Mouse (Mus musculus) embryonic facial prominence, embryonic 14.5 days (tissue): ENCODE measurements at regions not wholly inside any gene's neighbourhood (a gene's known extent, or its start where the extent isn't known, plus 50 kb on each side); places are given as distances from the start of the nearest gene placed in this dataset.

Source experiments
- ATAC-seq: fragments of 200-750 bp; cut with Nextera tagmentation; 2 replicates; pipeline ENCODE4 v1.8.0; 2017; ENCODE audit warnings: low read depth, moderate number of reproducible peaks, moderate TSS enrichment
- DNase-seq: peaks from one replicate; pipeline ENCODE4 v3.0.0-alpha.2; 2015; ENCODE audit warnings: low spot score
- H3K27ac ChIP-seq: fragments of 300-500 bp; sonication (generic); replicated peaks from 2 replicates; pipeline ENCODE4 v1.5.1; 2014; ENCODE audit warnings: low read depth, mild to moderate bottlenecking, low read length, moderate library complexity
- H3K27me3 ChIP-seq: fragments of 300-500 bp; sonication (generic); replicated peaks from 2 replicates; pipeline ENCODE4 v1.6.1; 2014; ENCODE audit warnings: low read length; ENCODE audit not compliant: control insufficient read depth, insufficient read depth
- H3K36me3 ChIP-seq: fragments of 300-500 bp; sonication (generic); 2 replicates; pipeline ENCODE4 v1.6.1; 2014; ENCODE audit warnings: low read length, mixed read lengths; ENCODE audit not compliant: control insufficient read depth, insufficient read depth
- H3K4me1 ChIP-seq: fragments of 300-500 bp; sonication (generic); 2 replicates; pipeline ENCODE4 v1.6.1; 2014; ENCODE audit warnings: antibody characterized with exemption, low read length; ENCODE audit not compliant: control insufficient read depth, insufficient read depth
- H3K4me2 ChIP-seq: fragments of 300-500 bp; sonication (generic); 2 replicates; pipeline ENCODE4 v1.6.1; 2014; ENCODE audit warnings: low read depth, mild to moderate bottlenecking, low read length, moderate library complexity, mixed read lengths
- H3K4me3 ChIP-seq: fragments of 300-500 bp; sonication (generic); 2 replicates; pipeline ENCODE4 v1.5.1; 2014; ENCODE audit warnings: low read depth, mild to moderate bottlenecking, low read length
- H3K9ac ChIP-seq: fragments of 300-500 bp; sonication (generic); 2 replicates; pipeline ENCODE4 v1.6.1; 2014; ENCODE audit warnings: low read depth, mild to moderate bottlenecking, low read length, moderate library complexity, mixed read lengths
- H3K9me3 ChIP-seq: fragments of 300-500 bp; sonication (generic); 2 replicates; pipeline ENCODE4 v1.6.1; 2016; ENCODE audit warnings: low read length; ENCODE audit not compliant: control insufficient read depth
- WGBS: fragments of 180-500 bp; shearing (Covaris S2); extraction: QIAGEN DNeasy Blood & Tissue Kit; methylation state at CpG from one replicate; pipeline ENCODE4 v1.1.7; 2014; 5-methylcytosine and 5-hydroxymethylcytosine counted together

DNA sequence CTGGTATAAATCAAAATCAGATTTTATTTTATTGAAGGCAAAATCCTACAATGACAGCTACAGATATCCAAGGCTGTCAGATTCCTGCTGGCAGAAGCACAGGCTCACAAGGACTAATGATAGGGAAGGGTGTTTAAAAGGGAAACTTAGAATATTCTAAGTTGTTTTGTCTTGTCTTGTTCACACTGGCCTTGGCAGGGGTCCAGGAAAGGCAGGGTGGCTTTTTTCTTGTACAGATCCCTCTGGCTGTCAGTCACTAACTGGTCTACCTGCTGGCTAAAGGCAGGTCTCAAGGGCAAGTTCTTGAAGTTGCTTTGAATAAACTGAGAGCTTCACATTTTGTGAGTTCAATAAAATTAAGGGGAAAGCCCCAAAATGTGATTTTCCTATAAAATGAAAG lies 465.3 kb downstream of the Lrig3 start:
- Histone ChIP-seq H3K27me3 (no peaks in the 10 kb centered on the region), H3K9me3 (no peaks in the 10 kb centered on the region), H3K4me3 (no peak overlapping the region), H3K36me3 (no peaks in the 10 kb centered on the region), H3K9ac (no peak overlapping the region), H3K27ac (no peak overlapping the region), H3K4me1 (no peaks in the 10 kb centered on the region), H3K4me2 (no peak overlapping the region)
- no peak for ATAC-seq
- DNase-seq, result peak; percentile 24

DNA sequence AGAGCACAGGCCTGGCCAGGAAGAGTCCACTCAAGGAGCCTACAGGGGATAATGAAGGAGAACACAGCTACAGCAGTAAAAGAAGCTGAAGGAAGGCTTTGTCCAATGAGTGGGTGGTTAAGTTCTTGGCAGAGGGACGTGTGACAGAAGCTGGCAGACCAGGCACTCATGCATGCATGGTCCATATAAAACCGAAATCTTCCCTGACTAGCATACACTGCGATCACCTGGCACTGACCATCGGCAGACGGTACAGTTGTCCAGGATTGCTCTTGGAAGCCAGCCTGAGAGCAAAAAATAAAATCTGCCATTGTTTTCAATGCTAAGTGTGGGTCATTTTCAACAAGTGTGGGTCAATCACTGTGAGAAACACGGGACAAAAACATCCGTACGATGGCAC lies 464.4 kb downstream of the Lrig3 start:
- DNase-seq (no peak), ATAC-seq (no peak)
- Histone ChIP-seq H3K9ac (no peak overlapping the region), H3K27ac (no peak overlapping the region), H3K4me1 (no peaks in the 10 kb centered on the region), H3K36me3 (no peaks in the 10 kb centered on the region), H3K4me3 (no peak overlapping the region), H3K9me3 (no peaks in the 10 kb centered on the region), H3K4me2 (no peak overlapping the region), H3K27me3 (no peaks in the 10 kb centered on the region)
- 87% methylated on average over 8 of the region's 8 CpGs for WGBS

DNA sequence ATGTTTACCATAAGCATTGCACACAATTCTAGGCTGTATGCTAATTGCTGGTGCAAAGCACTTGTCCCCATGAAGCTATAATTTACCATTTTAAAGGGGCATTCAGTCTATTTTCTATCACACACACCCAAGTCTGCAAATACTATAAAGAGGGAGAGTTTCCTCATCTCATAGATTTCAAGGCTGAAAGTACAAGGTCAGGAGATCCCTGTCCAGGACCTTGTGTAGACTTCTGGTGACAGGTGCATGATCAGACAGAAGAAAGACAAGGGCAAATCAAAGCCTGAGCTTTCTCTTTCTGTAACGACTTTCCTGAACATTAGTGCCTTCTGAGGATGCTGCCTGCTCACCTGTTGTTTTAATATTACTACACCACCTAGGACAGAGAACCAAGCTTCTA lies 463.5 kb downstream of the Lrig3 start:
- DNase-seq (no peak), ATAC-seq (no peak)
- H3K9ac ChIP-seq, result no peak overlapping the region
- H3K36me3 ChIP-seq, result no peaks in the 10 kb centered on the region
- H3K9me3 ChIP-seq, result no peaks in the 10 kb centered on the region
- no peaks in the 10 kb centered on the region for H3K27me3 ChIP-seq
- WGBS, result 67% methylated on average over 1 of the region's 1 CpGs
- no peak overlapping the region for H3K4me2 ChIP-seq
- no peak overlapping the region for H3K27ac ChIP-seq
- H3K4me3 ChIP-seq, result no peak overlapping the region
- no peaks in the 10 kb centered on the region for H3K4me1 ChIP-seq

DNA sequence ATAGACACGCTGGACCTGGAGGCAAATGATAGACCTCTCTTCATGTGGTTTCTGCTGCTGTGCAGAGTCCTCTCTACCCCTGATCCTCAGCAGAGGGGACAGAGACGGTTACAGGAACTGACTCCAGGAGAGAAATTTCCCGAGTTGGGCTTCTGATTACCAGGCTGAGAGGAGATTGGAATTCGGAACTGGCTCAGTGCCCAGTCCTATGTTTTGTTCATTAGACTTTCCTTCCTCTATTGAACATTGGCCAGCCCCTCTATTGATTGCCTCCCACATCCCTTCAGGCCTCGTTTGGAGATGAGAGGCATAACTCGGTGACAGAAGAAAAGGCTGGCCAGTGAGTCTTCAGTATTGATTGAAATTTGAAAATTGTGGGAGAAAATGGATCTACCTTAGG lies 456.1 kb downstream of the Lrig3 start:
- no peaks in the 10 kb centered on the region for H3K27me3 ChIP-seq
- peak; percentile 56 for DNase-seq
- no peak overlapping the region for H3K4me2 ChIP-seq
- no peak overlapping the region for H3K4me3 ChIP-seq
- no peak overlapping the region for H3K9ac ChIP-seq
- ATAC-seq, result no peak
- WGBS, result 39% methylated on average over 6 of the region's 6 CpGs
- no peaks in the 10 kb centered on the region for H3K9me3 ChIP-seq
- 0 out of 2 replicates have a peak, but pooled peaks cover 2% of the 10 kb centered on the region for H3K4me1 ChIP-seq
- H3K27ac ChIP-seq, result no peak overlapping the region
- no peaks in the 10 kb centered on the region for H3K36me3 ChIP-seq

DNA sequence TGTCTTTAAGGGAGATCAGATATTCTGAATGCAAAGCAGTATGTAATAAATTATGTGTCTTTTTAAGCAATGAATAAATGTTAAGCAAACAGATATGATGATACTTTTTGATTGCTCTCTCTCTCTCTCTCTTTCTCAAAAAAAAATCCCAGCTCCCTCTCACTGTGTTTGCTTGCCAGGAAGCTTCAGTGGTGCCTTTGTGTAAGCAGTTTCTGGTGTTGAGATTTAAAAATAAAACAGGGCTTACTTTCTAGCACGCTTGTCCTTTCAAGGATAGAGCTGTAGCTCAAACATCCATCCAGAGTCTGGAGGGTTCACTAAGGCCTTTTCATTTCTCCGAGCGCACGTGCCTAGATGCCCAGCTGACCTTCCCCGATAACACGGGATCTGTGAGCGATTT lies 447.8 kb downstream of the Lrig3 start:
- WGBS, result 72% methylated on average over 7 of the region's 7 CpGs
- no peak overlapping the region for H3K27ac ChIP-seq
- no peaks in the 10 kb centered on the region for H3K27me3 ChIP-seq
- no peak for ATAC-seq
- no peaks in the 10 kb centered on the region for H3K36me3 ChIP-seq
- no peak overlapping the region for H3K4me2 ChIP-seq
- no peak for DNase-seq
- no peaks in the 10 kb centered on the region for H3K4me1 ChIP-seq
- peaks cover 3% of the 10 kb centered on the region; the same call in 1 of the 2 replicates for H3K9me3 ChIP-seq
- H3K9ac ChIP-seq, result no peak overlapping the region
- no peak overlapping the region for H3K4me3 ChIP-seq

DNA sequence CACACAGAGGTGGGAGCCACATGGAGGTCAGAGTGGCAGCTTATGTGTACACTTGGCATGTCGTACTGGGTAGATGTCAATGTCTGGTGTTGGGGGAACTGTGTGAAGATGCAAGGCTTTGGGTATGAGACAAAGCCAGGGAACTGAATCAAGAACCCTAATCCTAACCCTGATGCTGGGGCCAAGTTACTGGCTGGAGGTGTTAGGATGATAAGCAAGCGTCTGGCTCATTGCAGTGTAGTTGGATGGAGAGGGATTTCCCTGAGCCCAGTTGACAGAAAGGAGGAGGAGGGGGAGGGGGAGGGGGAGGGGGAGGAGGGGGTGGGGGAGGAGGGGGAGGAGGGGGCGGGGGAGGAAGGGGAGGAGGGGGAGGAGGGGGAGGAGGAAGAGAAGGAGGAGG lies 426.3 kb downstream of the Lrig3 start:
- no peak overlapping the region for H3K4me3 ChIP-seq
- WGBS, result 81% methylated on average over 1 of the region's 3 CpGs
- ATAC-seq (no peak), DNase-seq (no peak)
- H3K4me1 ChIP-seq, result no peaks in the 10 kb centered on the region
- H3K9me3 ChIP-seq, result no peaks in the 10 kb centered on the region
- no peak overlapping the region for H3K27ac ChIP-seq
- no peaks in the 10 kb centered on the region for H3K27me3 ChIP-seq
- H3K4me2 ChIP-seq, result no peak overlapping the region
- no peak overlapping the region for H3K9ac ChIP-seq
- H3K36me3 ChIP-seq, result no peaks in the 10 kb centered on the region

DNA sequence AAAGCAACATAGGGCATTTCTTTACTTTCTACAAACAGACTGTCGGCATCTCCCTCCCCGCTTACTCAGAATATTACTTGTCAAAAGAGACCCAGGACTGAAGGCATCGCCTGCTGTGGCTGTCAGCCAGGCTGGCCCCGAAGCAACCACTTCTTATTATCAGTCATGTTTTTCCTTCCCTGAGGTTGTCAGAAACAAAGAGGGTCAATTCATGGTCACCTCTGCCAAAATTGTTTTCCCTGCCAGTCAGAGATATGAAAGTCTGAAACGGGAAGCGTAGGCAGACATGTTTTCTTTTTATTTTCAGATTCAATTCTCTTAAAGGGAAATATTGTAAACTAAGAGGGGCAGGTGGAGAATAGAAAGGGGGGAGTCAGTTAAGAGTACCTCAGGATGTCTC lies 425.8 kb downstream of the Lrig3 start:
- H3K27me3 ChIP-seq, result no peaks in the 10 kb centered on the region
- no peaks in the 10 kb centered on the region for H3K9me3 ChIP-seq
- H3K27ac ChIP-seq, result no peak overlapping the region
- H3K9ac ChIP-seq, result no peak overlapping the region
- no peaks in the 10 kb centered on the region for H3K36me3 ChIP-seq
- 62% methylated on average over 6 of the region's 6 CpGs for WGBS
- H3K4me1 ChIP-seq, result no peaks in the 10 kb centered on the region
- ATAC-seq, result no peak
- no peak overlapping the region for H3K4me3 ChIP-seq
- DNase-seq, result no peak
- H3K4me2 ChIP-seq, result no peak overlapping the region

DNA sequence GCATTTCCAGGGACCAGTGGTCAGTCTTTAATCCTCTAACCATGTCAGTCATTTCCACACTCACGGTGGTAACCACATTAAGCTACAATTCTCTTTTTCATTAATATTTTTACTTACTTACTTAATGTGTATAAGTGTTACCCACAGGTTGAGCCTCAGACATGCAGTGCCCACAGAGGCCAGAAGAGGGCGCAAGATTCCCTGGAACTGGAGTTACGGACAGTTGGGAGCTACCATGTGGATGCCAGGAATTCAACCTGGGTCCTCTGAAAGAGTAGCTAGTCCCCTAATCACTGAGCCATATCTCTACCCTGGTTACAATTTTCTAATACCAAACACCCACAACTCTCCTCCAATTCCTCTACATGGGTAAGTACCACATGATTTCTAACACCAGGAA lies 420.5 kb downstream of the Lrig3 start:
- ATAC-seq (no peak), DNase-seq (no peak)
- Histone ChIP-seq H3K9me3 (no peaks in the 10 kb centered on the region), H3K36me3 (no peaks in the 10 kb centered on the region), H3K9ac (no peak overlapping the region), H3K4me2 (no peak overlapping the region), H3K27me3 (no peaks in the 10 kb centered on the region), H3K4me1 (no peaks in the 10 kb centered on the region), H3K4me3 (no peak overlapping the region), H3K27ac (no peak overlapping the region)
- 65% methylated on average over 3 of the region's 3 CpGs for WGBS

DNA sequence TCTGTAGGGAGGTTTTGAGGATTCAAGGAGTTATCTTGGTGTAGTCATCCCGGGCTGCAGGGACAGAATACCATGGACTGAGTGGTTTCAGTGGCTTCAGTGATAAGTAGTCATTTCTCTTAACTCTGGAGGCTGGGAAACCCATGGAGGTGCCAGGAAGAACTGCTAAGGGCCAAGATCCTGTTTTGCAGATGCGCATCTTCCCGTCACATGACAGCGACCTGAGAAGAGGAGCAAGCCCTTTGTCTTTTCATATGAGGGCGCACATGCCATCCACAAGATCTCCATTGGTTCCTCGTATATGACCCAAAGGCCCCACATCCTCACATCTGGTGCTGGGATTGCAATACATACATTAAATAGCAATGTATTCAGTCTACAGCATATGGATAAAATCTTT lies 419.7 kb downstream of the Lrig3 start:
- H3K9me3 ChIP-seq, result no peaks in the 10 kb centered on the region
- no peaks in the 10 kb centered on the region for H3K4me1 ChIP-seq
- DNase-seq (no peak), ATAC-seq (no peak)
- H3K27ac ChIP-seq, result no peak overlapping the region
- H3K4me2 ChIP-seq, result no peak overlapping the region
- H3K36me3 ChIP-seq, result no peaks in the 10 kb centered on the region
- H3K4me3 ChIP-seq, result no peak overlapping the region
- H3K9ac ChIP-seq, result no peak overlapping the region
- 91% methylated on average over 6 of the region's 6 CpGs for WGBS
- H3K27me3 ChIP-seq, result no peaks in the 10 kb centered on the region
